Mouse (Mus musculus): ENCODE results near the gene Fis1.
"Not testable (repeated sequence)": the region's sequence is repeated elsewhere in the genome, so short reads cannot be mapped to it uniquely, and the experiment has no call there.

Fis1 gene

DNA sequence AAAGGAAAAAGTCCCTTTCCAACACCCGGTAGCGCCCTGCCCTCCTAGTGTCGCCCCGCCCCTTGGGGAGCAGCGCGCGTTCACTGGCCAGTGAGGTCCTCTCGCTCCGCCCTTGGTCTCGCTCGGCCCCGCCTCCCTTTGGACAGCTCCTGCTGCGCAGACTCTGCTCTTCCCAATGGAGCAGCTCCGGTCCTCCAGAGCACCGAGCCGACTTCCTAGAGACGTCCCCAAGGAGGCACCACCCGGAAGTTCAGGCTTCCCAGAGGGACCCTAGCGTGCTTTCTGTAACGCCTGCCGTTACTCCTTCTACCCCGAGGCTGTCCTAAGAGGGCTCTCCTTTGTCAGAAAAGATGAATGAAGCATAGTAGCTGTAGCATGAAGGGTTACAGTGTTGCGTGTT lies at the start of gene Fis1:
Fis1 (plus strand) TSS at position 261 of the 400 bp plus-strand sequence.
- DNase-seq, result peak; percentile 96

GRCm38 (mm10) chr5:136904621-136905020 lies 48.5 kb upstream of the Fis1 start:
- DNase-seq, result no peak

- DNase-seq, result no peak
These were observed 47.4 kb upstream of the Fis1 start for GRCm38 (mm10) chr5:136905630-136906029.

DNA sequence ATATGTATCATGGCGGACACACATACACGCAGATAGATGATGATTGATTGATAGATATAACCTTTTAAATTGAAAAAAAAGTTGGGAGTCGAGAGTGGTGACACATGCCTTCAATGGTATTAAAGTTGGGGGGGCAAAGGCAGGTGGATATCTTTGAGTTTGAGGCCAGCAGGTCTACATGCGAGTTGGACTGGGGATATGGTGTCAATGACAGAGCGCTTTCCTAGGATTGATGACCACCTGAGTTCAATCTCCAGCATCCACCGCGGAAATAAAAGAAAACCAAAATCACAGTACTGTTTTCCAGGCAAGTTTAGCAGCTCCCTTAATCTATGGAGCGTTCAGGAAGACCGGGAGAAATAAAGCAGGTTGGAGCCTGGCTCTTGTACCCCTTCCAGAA lies 45.5 kb upstream of the Fis1 start:
- peak; percentile 48 for DNase-seq

- peak; percentile 94 for DNase-seq
These were observed 44.9 kb upstream of the Fis1 start, which contains the start of gene Ift22 for GRCm38 (mm10) chr5:136907991-136908857. Gene Ift22, plus strand, starts transcription at chr5:136908150.

DNA sequence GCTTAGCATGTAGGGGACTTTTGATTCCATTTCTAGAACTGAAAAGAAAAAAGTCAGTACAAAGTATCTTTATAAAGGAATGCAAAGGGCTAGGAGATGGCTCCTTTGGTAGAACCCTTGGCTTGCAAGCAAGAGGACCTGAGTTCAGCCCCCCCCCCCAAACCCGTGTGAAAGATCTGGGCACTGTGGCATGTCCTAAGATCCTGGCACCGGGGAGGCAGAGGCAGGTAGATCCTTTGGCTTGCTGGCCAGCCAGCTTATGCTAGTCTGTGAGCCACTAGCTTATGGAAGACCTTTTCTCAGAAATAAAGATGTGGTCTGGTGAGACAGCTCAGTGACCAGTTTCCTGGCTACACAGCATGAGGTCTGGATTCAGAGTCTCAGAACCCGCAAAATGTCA lies 38.9 kb upstream of the Fis1 start:
- no peak for DNase-seq

DNA sequence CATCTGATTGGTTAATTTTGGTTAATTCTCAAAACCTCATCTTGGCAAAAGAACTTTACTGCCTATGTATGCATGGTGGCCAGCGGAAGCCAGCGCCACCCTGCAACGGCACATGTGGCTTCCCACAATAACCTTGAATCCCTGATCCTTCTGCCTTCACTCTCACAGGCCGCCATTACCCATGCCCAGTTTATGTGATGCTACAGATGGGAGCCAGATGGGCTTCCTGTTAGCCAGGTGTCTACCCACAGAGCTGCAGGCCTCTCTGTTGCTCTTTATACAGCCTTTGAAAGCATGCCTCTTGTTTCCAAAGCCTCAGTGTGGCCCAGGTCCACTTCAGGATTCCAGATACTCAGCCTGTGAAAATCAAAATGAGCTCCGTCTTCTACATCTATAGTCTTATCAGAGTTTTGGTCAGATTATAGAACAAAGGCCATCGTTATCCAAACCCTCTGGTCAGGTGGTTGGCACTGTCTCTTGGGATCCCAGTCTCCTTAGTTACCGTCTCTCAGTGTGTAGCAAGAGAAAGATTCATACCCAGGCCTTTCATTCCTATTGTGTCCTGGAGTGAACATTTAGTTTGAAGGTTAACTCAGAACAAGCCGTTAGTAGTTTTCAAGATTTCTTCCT lies 35.3 kb upstream of the Fis1 start:
- DNase-seq, result no peak

GRCm38 (mm10) chr5:136918655-136919472 lies 34.2 kb upstream of the Fis1 start:
- peak; percentile 88 for DNase-seq

DNA sequence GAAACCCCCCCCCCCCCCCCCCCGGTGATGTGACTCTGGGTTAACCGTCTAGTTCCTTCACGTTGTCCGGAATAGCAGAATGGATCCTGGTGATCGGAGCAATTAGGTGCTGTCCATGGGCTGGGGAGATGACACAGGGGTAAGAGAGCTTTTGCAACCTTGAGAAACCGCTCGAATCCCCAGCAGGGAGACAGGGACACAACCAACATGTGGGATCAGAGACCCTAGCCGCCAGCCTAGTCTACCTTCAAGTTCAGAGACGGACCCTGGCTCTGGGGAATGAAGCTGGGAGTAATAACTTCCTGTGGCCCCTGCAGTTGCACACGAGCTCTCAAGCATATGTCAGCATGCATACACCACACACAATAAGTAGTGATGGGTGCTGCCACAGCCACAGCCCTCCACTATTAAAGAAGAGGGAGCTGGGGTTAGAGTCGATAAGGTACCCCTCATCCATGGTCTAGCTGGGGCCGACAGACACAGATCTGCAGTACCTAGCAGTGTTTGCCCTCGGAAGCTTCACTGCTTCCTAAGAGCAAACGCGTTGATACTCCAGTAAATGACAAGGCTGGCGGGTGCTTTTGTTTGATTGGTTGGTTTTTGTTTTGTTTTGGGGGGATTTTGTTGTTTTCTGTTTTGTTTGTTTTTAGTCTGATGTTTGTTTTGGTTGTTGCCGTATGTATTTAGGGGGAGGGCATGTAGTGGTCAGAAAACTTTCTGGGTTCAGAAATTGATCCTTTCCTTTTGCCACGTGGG lies 33.4 kb upstream of the Fis1 start:
- no peak for DNase-seq

DNA sequence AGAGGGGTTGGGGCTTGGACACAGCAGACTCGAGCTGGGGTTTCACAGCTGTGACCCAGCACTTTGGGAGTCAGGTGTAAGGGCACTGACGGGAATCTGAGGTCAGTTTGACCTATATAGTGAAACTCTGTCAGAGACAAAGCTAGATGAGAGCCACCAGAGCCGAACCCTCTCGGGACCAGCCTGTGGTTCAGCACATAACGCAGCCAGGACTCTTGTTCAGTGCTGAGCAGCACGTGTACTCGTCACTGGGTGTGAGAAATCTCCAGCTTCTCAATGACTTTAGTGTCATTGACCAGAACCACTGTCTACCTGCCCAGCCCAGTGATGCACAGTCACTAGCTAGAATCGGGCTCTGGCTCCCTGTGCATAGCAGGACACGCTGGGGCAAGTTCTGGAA lies 30.2 kb upstream of the Fis1 start:
- no peak for DNase-seq

- no peak for DNase-seq
These were observed 29.2 kb upstream of the Fis1 start for GRCm38 (mm10) chr5:136923751-136924478.

DNA sequence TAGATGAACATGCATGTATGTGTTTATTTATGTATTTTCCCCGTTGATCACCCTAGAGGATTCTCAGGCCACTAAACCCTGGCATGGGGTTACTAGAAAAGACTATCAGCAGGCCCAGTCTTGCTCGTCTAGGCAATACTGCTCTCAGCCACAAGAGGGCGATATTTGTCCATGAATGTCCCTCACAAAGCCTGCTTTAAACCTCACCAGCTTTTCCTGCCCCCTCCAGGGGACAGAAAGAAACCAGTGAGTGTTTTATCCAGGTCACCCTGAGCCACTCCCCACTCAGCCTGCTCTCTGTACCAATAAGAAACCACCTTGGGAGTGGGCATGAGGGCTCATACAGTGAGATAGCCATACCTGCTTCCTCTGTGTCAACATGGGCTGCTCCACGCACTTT lies 24.0 kb upstream of the Fis1 start:
- DNase-seq, result peak; percentile 83

DNA sequence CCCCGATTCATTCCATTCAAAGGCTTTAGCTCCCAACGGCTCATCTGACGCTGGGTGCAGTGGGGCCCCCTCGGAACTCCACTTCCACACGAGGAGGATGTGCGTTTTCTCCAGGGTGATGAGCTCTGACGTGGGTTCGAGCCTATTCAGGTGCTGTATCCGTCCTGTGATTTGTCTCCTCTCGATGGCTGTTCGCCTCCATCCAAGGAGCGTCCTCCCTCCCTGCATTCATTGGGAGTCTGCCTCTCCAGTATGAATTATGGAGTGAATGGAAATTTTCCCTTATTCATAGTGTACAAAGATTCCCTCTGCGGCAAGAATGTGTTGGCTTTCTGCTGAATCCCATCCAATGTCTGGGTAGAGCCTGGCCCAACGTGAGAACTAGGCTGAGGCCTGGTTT lies 21.2 kb upstream of the Fis1 start:
- DNase-seq, result no peak

GRCm38 (mm10) chr5:136932956-136933355 lies 20.1 kb upstream of the Fis1 start:
- no peak for DNase-seq

- DNase-seq, result no peak
These were observed 19.1 kb upstream of the Fis1 start for GRCm38 (mm10) chr5:136933930-136934329.

DNA sequence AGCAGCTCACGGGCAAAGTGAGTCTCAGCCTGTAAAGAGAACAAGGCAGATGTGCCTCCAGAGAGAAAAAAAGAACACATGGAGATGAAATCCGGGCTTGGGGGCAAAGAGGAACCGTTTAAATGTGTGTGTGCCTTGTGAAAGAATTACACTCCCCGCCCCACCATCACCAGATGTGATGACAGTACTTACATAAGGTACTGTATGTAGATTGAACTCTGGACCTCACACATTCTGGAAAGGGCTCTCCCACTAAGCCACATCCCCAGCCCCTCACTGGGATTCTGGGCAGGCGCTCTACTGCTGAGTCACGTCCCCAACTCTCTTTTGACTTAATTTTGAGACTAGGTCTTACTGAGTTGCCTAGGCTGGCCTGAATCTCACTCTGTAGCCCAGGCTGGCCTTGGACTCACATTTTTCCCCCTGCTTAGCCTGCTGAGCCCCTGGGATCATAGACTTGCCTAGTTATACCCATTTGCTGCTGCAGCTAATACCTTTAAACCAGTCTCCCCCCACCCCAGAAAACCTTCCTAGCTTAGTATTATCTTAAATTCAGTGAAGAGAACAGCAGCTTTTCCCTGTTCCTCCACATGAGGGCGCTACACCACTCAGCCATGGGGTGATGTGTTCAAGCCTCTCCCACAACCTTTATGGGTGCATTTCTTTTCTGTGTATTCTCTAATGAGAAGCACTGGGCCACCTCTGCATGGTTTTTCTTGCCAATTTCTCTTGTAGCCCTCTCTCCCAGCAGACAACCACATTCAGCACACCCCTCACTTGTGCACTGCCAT lies 17.0 kb upstream of the Fis1 start:
- DNase-seq, result no peak

- no peak for DNase-seq
These were observed 16.3 kb upstream of the Fis1 start for GRCm38 (mm10) chr5:136936750-136937149.

DNA sequence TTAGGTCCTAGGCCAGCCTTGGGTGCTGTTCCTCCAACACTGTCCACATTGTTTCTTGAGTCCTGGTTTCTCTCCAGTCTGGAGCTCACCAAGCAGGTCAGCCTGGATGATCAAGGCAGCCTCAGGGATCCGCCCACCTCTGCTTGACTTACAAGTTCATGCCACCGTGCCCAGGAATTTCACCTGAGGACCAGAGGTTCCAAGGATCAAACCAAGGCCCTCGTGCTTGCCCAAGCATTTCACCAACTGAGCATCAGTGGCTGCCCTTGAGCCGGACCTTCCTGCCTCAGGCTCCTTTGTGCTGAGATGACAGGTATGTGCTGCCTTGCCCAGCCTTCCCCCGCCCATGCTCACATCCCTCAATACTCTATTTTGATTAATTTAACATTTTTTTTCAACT lies 15.5 kb upstream of the Fis1 start:
- no peak for DNase-seq

DNA sequence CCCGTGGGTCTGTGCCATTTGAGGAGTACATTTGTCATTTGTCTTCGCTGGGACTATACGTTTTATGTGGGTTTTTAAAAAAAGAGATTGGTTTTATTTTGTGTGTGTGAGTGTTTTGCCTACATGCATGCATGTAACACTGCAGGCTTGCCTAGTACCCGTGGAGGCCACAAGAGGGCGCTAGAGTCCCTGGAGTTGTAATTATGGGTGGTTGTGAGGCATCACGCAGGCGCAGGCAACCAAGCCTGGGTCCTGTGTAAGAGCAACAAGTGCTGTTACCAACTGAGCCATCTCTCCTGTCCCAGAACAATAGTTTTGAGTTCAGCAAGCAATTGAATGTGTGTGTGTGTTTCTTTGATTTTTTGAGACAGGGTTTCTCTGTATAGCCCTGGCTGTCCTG lies 13.8 kb upstream of the Fis1 start:
- DNase-seq, result no peak

- not testable (repeated sequence) for DNase-seq
These were observed 13.0 kb upstream of the Fis1 start for GRCm38 (mm10) chr5:136940029-136940428.

Measured in cerebellum, adult 9-10 months (tissue).